Mouse (Mus musculus) liver, embryonic 15.5 days (tissue): ENCODE results near the gene Acot8. TPM values are rescaled to one million over a fixed set of nuclear protein-coding genes. Genes with fewer than 3 reads are reported as not detected.
A peak's percentile ranks its signal among the peaks of the same experiment; 100 is the strongest.
"Not testable (repeated sequence)": the region's sequence is repeated elsewhere in the genome, so short reads cannot be mapped to it uniquely, and the experiment has no call there.

Experiments used
- ATAC-seq: fragments of 200-750 bp; cut with Nextera tagmentation; 2 replicates; pipeline ENCODE4 v1.8.0; 2017; ENCODE audit warnings: moderate number of reproducible peaks, mild to moderate bottlenecking, moderate library complexity; ENCODE audit not compliant: insufficient read depth
- H3K27ac ChIP-seq: fragments of 300-500 bp; sonication (generic); replicated peaks from 2 replicates; pipeline ENCODE4 v1.5.1; 2015; ENCODE audit warnings: mild to moderate bottlenecking, inconsistent platforms
- H3K27me3 ChIP-seq: fragments of 300-500 bp; sonication (generic); 2 replicates; pipeline ENCODE4 v1.6.1; 2015; ENCODE audit warnings: mild to moderate bottlenecking, inconsistent platforms
- H3K36me3 ChIP-seq: fragments of 300-500 bp; sonication (generic); replicated peaks from 2 replicates; pipeline ENCODE4 v1.6.1; 2015; ENCODE audit warnings: moderate library complexity, mild to moderate bottlenecking, inconsistent platforms
- H3K4me1 ChIP-seq: fragments of 300-500 bp; sonication (generic); replicated peaks from 2 replicates; pipeline ENCODE4 v1.6.1; 2015; ENCODE audit warnings: inconsistent platforms
- H3K4me2 ChIP-seq: fragments of 300-500 bp; sonication (generic); 2 replicates; pipeline ENCODE4 v1.6.1; 2015; ENCODE audit warnings: moderate library complexity, mild to moderate bottlenecking, inconsistent platforms
- H3K4me3 ChIP-seq: fragments of 300-500 bp; sonication (generic); replicated peaks from 2 replicates; pipeline ENCODE4 v1.5.1; 2015; ENCODE audit warnings: mild to moderate bottlenecking, inconsistent platforms
- H3K9ac ChIP-seq: fragments of 300-500 bp; sonication (generic); 2 replicates; pipeline ENCODE4 v1.6.1; 2015; ENCODE audit warnings: moderate library complexity, mild to moderate bottlenecking, inconsistent platforms
- H3K9me3 ChIP-seq: fragments of 300-500 bp; sonication (generic); replicated peaks from 2 replicates; pipeline ENCODE4 v1.6.1; 2016; ENCODE audit warnings: inconsistent platforms
- WGBS: fragments of 180-500 bp; shearing (Covaris S2); methylation state at CpG from one replicate; pipeline ENCODE4 v1.1.7; 2015; ENCODE audit warnings: mixed read lengths; ENCODE audit not compliant: insufficient replicate concordance; 5-methylcytosine and 5-hydroxymethylcytosine counted together
- polyA plus RNA-seq: library from polyadenylated mRNA; unstranded; fragments of >200 nt; fragmentation: Nextera tagmentation; extraction: Ambion mirVana; gene quantifications from 2 replicates; pipeline ENCODE4 v1.2.1, GENCODE M21; 2015

Acot8 gene
- polyA plus RNA-seq, 1 experiment from 2014 or later: 21.3 TPM

DNA sequence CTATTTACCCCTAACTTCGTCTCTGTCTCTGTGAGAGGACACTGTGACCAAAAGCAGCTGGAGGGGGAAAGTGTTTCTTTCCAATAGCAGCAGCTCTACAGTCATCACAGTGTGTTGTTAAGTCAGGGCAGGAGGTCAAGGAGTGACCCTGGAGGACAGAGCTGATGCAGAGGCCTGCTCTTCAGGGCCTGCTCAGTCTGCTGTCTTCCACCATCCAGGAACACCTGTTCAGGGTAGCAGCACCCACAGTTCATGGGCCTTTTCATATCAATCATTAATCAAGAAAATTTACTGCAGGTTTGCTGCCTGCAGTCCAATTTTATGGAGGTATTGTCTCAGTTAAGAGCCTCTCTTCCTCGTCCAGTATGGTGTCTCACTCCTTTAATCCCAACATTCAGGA is 8.9 kb upstream of the Acot8 start:
- peaks cover 24% of the 10 kb centered on the region for H3K36me3 ChIP-seq
- H3K9me3 ChIP-seq: no peaks in the 10 kb centered on the region
- no peak overlapping the region for H3K9ac ChIP-seq
- H3K27me3 ChIP-seq: no peaks in the 10 kb centered on the region
- no peak overlapping the region for H3K4me2 ChIP-seq
- peaks cover 32% of the 10 kb centered on the region for H3K4me1 ChIP-seq
- ATAC-seq: no peak
- no peak overlapping the region for H3K27ac ChIP-seq
- no peak overlapping the region for H3K4me3 ChIP-seq
- 70% methylated on average over 2 of the region's 2 CpGs for WGBS

DNA sequence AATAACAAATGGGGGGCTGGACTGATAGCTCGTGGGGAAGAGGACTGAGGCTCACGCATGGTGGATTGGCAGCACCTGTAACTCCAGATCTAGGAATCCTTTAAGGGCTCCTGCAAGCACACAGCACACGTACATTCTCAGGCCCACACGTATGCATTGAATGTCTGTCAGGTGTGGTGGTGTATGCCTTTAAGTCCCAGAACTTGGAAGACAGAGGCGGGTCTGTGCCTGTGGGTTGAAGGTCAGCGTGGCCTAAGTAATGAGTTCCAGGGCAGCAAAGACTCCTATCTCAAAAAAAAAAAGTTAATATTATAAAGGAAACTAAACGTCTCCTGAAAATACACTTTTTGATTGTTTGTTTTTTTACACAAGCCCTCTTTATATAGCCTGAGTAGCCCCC is 1.9 kb upstream of the Acot8 start:
- Histone ChIP-seq H3K4me2 (peak overlapping the region; percentile 91), H3K9ac (no peak overlapping the region), H3K36me3 (peaks cover 28% of the 10 kb centered on the region), H3K27me3 (no peaks in the 10 kb centered on the region), H3K4me3 (peak overlapping the region; percentile 92; the same call in 1 of the 2 replicates), H3K27ac (0 out of 2 replicates have a peak overlapping the region, but pooled peaks have one; percentile 24), H3K4me1 (peaks cover 39% of the 10 kb centered on the region), H3K9me3 (no peaks in the 10 kb centered on the region)
- ATAC-seq: no peak
- 70% methylated on average over 7 of the region's 7 CpGs for WGBS

DNA sequence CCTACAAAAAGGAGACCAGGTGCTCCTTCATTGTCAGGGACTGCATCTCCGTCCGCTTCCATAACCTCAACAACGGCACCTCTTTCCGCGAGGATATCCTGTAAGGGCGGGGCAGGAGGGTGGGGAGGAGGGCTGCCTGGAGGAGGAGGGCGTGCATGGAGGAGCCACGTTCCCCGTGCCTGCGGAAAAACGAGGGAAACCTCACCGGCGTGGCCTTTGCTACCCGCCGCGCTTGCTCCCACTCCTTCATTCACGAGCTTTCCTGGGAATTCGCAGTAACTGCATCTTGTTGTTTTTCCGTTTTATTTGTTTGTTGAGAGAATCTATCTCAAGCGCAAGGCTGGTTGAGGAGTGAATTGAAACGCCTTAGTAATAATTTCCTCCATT is 643 bp upstream of the Acot8 start:
- Histone ChIP-seq H3K4me2 (peak overlapping the region; percentile 91), H3K9me3 (no peaks in the 10 kb centered on the region), H3K4me1 (peaks cover 39% of the 10 kb centered on the region), H3K27me3 (no peaks in the 10 kb centered on the region), H3K9ac (peak overlapping the region; percentile 75), H3K27ac (peak overlapping the region; percentile 99), H3K4me3 (peak overlapping the region; percentile 92), H3K36me3 (peaks cover 40% of the 10 kb centered on the region)
- under 1% methylated on average over 21 of the region's 21 CpGs for WGBS
- peak; percentile 79 for ATAC-seq

DNA sequence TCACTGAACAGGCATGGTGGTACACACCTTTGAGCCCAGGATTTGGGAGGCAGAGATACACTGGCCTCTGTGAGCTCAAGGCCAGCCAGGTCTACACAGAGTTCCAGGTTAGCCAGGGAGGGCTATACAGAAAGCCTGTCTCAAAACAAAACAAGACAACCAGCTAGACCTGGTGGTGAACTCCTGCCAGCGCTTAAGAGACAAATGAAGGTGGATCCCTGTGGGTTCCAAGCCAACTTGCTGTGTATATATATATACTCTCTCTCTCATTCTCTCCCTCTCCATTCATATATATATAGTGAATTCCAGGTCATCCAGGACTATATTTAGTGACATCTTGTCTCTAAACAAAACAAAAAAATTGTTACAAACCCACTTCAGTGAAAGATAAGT is 765 bp downstream of the Acot8 start:
- 48% methylated on average over 1 of the region's 1 CpGs for WGBS
- Histone ChIP-seq H3K9me3 (no peaks in the 10 kb centered on the region), H3K27ac (peak overlapping the region; percentile 90)

DNA sequence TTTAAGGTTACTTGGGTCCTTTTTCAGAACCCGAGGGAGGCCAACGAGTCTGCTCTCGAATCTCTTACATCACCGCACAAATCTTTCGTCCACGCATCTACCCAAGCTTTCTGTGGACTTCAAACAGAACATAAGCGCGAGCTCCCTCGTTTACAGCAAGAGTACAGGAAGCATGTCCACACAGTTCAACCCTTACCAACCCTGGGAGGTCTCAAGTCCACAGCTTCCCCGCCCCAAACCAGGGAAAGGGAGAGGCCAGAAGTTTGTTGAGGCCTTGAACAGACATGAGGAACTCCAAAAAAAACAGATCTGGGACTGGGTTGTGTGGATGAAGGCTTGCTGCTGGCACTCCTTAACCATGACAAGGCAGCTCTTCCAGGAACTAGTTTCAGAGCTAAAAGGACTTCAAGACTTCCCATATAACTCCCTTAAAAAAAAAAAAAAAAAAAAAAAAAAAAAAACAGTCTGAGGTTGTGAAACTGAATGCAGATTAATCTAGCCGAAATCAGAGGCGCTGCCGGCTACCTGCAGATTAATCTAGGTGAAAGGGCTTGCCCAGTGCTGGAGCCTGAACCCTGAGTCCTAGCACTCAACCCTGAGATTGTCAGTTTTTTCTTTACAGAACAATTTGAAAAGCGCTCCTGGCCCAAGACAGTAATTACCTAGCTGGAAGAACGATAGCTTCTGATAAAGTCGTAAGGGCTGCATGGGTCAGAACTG is 1.3 kb downstream of the Acot8 start:
- Histone ChIP-seq H3K9me3 (no peaks in the 10 kb centered on the region), H3K27me3 (no peaks in the 10 kb centered on the region), H3K4me1 (peaks cover 39% of the 10 kb centered on the region), H3K4me3 (peak overlapping the region; percentile 92), H3K4me2 (peak overlapping the region; percentile 78), H3K36me3 (peaks cover 44% of the 10 kb centered on the region), H3K27ac (peak overlapping the region; percentile 90), H3K9ac (peak overlapping the region; percentile 89)
- WGBS: 72% methylated on average over 16 of the region's 16 CpGs
- ATAC-seq: no peak

More for the DNA sequence above, 765 bp downstream of the Acot8 start:
- Histone ChIP-seq H3K36me3 (peaks cover 43% of the 10 kb centered on the region), H3K9ac (peak overlapping the region; percentile 89), H3K4me3 (peak overlapping the region; percentile 92), H3K4me1 (peaks cover 39% of the 10 kb centered on the region), H3K4me2 (peak overlapping the region; percentile 78), H3K27me3 (no peaks in the 10 kb centered on the region)
- no peak for ATAC-seq

DNA sequence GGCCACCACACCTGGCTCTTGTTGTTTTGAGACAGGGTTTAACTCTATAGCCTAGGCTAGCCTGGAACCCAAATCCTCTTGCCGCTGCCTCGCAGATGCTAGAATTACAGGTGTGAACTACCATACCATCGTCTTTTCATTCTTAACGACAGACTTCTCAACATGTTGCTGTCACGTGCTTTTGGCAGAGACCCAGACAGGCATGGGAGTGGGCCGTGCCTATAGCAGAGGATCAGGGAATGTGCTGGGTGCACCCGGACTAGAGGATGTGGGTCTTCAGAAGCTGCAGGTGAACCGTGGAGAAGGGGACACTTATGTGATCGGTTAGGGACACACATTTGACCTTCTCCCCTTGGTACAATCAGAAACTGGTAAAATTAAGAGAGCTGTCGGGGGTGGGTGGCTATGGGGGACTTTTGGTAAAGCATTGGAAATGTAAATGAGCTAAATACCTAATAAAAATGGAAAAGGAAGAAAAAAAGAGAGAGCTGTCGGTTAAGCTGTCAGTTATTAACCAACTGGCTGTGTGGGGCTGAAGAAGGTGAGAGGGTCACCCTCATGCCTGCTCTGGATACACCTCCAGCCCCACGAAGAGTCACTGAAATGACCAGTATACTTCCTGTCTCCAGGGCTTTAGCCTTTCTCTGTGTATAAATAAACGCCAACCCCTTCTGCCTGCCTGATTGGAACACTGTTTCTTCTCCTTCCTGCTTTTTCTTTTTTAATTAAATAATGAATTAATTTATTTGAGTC is 4.3 kb downstream of the Acot8 start:
- no peaks in the 10 kb centered on the region for H3K9me3 ChIP-seq
- H3K27ac ChIP-seq: no peak overlapping the region
- peaks cover 70% of the 10 kb centered on the region for H3K36me3 ChIP-seq
- ATAC-seq: no peak
- H3K9ac ChIP-seq: no peak overlapping the region
- 80% methylated on average over 13 of the region's 13 CpGs for WGBS
- H3K4me1 ChIP-seq: peaks cover 19% of the 10 kb centered on the region
- no peak overlapping the region for H3K4me2 ChIP-seq
- no peak overlapping the region for H3K4me3 ChIP-seq
- no peaks in the 10 kb centered on the region for H3K27me3 ChIP-seq

DNA sequence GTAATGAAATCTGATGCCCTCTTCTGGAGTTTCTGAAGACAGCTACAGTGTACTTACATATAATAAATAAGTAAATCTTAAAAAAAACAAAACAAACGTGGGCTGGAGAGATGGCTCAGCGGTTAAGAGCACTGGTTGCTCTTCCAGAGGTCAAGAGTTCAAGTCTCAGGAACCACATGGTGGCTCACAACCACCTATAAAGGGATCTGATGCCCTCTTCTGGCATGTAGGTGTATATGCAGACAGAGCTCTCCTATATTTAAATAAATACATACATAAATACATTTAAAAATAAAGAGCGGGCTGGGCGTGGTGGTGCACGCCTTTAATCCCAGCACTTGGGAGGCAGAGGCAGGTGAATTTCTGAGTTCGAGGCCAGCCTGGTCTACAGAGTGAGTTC is 6.1 kb downstream of the Acot8 start:
- H3K9me3 ChIP-seq, H3K27ac ChIP-seq, H3K4me3 ChIP-seq, H3K4me2 ChIP-seq, ATAC-seq, H3K27me3 ChIP-seq, H3K9ac ChIP-seq: not testable (repeated sequence)
- H3K4me1 ChIP-seq: peaks cover 14% of the 10 kb centered on the region
- 59% methylated on average over 6 of the region's 6 CpGs for WGBS
- peaks cover 88% of the 10 kb centered on the region for H3K36me3 ChIP-seq

DNA sequence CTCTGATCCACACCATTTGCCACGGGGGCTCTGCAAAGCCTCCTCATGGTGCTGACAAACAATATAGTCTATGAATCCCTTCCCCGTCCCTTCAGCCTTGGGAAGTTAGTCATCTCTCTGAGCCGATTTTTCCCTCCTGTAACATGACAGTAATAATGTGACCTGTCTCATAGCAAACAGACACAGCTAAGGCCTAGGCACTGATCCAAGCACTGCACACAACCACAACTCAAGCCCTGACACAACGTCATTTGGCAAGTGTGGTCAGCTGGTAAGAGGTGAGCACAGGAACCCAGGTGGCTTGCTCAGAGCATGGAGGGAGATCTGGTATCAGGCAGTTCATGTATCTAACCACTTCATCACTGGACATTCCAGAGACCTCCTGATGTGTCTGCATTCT is 8.8 kb downstream of the Acot8 start:
- WGBS: 73% methylated on average over 4 of the region's 4 CpGs
- H3K27ac ChIP-seq: no peak overlapping the region
- H3K27me3 ChIP-seq: no peaks in the 10 kb centered on the region
- H3K4me2 ChIP-seq: no peak overlapping the region
- no peak overlapping the region for H3K4me3 ChIP-seq
- H3K9me3 ChIP-seq: no peaks in the 10 kb centered on the region
- H3K9ac ChIP-seq: no peak overlapping the region
- peaks cover 93% of the 10 kb centered on the region for H3K36me3 ChIP-seq
- H3K4me1 ChIP-seq: peaks cover 14% of the 10 kb centered on the region
- no peak for ATAC-seq

DNA sequence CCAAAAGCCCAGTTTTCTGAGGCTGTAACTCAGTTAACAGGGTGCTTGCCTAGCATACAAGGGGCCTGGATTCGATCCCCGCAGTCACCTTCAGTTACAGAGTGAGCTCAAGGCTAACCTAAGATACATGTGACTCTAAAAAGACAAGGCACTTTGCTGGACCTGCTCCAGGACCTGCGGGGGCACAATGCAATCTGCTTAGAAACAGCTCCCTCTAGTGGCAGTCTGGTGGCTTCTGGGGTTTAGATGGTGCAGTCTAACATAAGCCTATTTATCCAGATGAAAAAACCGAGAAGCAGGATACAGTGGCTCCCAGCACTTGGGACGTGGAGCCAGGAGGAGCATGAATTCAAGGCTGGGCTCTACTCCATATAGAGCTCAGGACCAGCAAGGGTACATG is 10.4 kb downstream of the Acot8 start:
- Histone ChIP-seq H3K4me3 (no peak overlapping the region), H3K9ac (no peak overlapping the region), H3K27ac (no peak overlapping the region), H3K9me3 (no peaks in the 10 kb centered on the region), H3K36me3 (peaks cover 85% of the 10 kb centered on the region), H3K4me1 (peaks cover 21% of the 10 kb centered on the region), H3K4me2 (no peak overlapping the region), H3K27me3 (no peaks in the 10 kb centered on the region)
- 28% methylated on average over 5 of the region's 5 CpGs for WGBS
- ATAC-seq: peak; percentile 49

DNA sequence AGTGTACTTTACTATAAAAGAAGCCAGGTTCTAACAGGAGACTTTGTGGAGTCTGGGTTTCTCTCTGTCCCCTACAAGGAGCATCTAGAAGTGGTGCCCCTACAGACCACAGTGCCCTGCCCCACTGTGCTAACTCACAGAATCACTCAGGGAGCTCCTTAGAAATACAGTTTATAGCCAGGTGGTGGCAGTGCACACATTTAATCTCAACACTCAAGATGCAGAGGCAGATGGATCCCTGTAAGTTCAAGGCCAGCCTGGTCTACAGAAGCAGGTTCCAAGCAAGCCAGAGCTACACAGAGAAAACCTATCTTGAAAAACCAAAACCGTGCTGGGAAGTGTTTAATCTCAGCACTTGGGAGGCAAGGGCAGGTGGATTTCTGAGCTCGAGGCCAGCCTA is 10.9 kb downstream of the Acot8 start:
- Histone ChIP-seq H3K27me3 (no peaks in the 10 kb centered on the region), H3K4me1 (peaks cover 24% of the 10 kb centered on the region), H3K9ac (no peak overlapping the region), H3K27ac (peak overlapping the region; percentile 46; the same call in 1 of the 2 replicates), H3K4me2 (no peak overlapping the region), H3K36me3 (peaks cover 84% of the 10 kb centered on the region), H3K4me3 (no peak overlapping the region), H3K9me3 (no peaks in the 10 kb centered on the region)
- 76% methylated on average over 2 of the region's 2 CpGs for WGBS
- ATAC-seq: no peak

DNA sequence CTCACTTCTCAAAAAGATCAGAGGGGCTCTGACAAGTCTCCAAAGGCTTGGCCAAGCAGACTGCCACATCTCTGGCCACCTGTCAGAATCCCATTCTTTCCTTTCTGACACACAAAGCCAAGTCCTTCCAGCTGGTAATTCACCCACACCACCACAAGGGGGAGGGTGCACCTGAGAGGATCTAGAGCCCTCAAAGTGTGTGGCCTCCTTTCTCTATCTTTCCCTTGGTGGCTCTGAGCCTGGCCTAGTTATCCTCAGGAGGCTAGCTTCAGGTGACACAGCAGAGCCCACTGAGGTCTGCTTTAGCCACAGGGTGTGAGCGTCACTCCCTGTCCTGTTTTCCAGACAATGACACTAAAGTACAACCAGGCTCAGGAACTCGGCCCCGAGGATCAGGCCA is 11.4 kb downstream of the Acot8 start:
- Histone ChIP-seq H3K27me3 (no peaks in the 10 kb centered on the region), H3K36me3 (peaks cover 82% of the 10 kb centered on the region), H3K27ac (peak overlapping the region; percentile 42; the same call in 1 of the 2 replicates), H3K9ac (no peak overlapping the region), H3K4me3 (no peak overlapping the region), H3K4me2 (no peak overlapping the region), H3K4me1 (peaks cover 30% of the 10 kb centered on the region), H3K9me3 (no peaks in the 10 kb centered on the region)
- peak; percentile 17; the same call in 1 of the 2 replicates for ATAC-seq
- WGBS: 85% methylated on average over 3 of the region's 3 CpGs
